Mouse (Mus musculus): ENCODE data around the gene Gm12394. TPM values are rescaled to one million over a fixed set of nuclear protein-coding genes. Genes with fewer than 3 reads are reported as not detected.
"Not testable (repeated sequence)": the region's sequence is repeated elsewhere in the genome, so short reads cannot be mapped to it uniquely, and the experiment has no call there.

The Gm12394 gene
- total RNA-seq (2021) = under 1 TPM; 0.64 to 0.80 TPM

DNA sequence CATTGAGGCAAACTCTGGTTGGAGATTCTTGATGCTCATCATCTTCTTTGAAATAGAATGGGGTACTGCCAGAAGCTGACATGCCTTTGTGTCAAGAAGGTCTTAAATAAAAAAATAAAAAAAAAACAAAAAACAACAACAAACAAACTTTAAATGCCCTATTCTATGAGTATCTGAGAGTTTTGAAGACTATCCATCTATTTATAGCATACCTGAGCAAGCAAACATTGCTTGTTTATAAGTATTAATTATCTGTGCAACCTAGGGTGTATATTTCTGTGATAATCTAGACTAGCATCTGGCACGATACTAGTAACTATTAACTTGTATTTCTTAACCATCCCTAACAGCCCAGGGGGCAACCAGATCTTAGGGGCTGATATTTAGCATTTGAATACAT is at the start of gene Gm12394:
Gene Gm12394 (minus strand): TSS at position 101 of the 400 bp plus-strand sequence.
- DNase-seq (ENCODE audit: extremely low spot score in 1 of 2, low spot score in 1 of 2) = not testable (repeated sequence)

GRCm38 (mm10) chr4:42904966-42905365 is 48.4 kb upstream of the Gm12394 start:
- no peak for DNase-seq (ENCODE audit: extremely low spot score in 1 of 2, low spot score in 1 of 2)

DNA sequence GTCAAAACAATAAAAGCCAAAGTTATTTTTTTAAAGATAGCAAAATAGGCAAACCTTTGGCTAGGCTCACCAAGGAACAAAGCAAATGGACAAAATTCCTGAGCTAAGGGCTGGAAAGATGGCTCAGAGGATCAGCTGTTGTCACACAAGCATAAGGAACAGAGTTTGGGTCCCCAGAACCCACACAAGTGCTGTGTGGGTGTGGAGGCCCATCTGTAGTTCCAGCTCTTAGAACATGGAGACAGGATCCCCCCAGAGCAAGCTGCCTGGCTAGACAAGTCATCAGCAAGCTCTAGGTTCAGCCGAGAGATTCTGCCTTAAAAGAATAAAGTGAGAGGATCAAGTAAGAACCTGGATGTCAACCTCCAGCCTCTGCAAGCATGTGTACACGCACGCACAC is 48.0 kb upstream of the Gm12394 start:
- no peak for DNase-seq (ENCODE audit: extremely low spot score in 1 of 2, low spot score in 1 of 2)

GRCm38 (mm10) chr4:42903942-42904341 is 47.4 kb upstream of the Gm12394 start:
- no peak for DNase-seq (ENCODE audit: extremely low spot score in 1 of 2, low spot score in 1 of 2)

DNA sequence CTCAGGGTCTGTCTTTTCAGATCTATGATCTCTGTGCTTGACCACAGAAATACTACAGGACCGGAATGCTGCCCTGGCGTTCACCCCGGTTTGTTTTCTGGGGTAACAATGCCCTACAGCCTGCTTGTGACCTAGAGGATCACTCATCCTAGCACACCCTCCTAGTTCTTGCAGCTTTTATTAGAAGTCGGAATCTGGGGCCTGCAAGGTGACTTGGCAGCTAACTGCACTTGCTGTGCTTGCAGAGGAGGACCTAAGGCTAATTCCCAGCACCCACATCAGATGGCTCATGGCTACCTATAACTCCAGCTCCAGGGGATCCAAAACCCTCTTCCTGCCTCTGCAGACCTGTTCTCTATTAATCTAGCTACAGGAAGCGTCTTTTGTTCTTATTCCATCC is 46.2 kb upstream of the Gm12394 start:
- no peak for DNase-seq (ENCODE audit: extremely low spot score in 1 of 2, low spot score in 1 of 2)

DNA sequence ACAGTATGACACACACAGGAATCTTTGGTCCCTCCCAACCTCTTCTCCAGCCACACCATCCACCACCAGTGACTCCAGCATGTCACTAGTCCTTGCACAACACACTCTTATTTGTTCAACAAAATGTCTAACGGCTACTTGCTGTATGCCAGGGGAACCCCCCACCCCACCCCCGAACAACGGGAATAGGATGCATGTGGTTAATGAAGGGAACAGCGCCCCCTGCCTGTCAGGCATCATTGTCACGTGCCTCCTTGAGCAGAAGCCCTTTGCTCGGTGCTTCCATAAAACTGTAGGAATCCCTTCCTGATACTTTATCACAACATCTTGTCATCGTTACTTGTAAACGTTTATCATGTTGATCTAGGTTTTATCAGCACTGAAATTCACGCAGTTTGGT is 45.6 kb upstream of the Gm12394 start:
- DNase-seq (ENCODE audit: extremely low spot score in 1 of 2, low spot score in 1 of 2) = peak in 1 of 2 experiments; percentile 34

DNA sequence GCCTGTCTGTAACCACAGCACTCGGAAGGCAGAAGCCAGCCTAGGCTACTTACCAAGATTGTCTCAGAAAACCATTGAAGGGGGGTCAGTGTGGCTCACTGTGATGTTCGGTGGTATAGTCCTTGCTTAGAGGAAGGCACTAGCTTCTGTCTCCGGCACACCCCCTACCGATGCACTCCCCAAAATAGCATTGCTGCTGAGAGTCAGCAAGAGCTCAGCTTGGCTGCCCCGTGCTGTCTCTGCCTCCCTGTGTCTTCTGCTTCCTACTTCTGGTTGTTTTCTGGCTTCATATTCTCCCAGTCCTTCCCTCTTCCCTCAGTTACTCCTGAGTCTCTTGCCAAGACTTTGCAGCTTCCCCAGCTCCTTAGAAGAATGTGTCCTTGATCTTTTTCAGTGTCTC is 44.3 kb upstream of the Gm12394 start:
- DNase-seq (ENCODE audit: extremely low spot score in 1 of 2, low spot score in 1 of 2) = no peak

GRCm38 (mm10) chr4:42898914-42899313 is 42.3 kb upstream of the Gm12394 start:
- DNase-seq (ENCODE audit: extremely low spot score in 1 of 2, low spot score in 1 of 2) = no peak

- DNase-seq (ENCODE audit: extremely low spot score in 1 of 2, low spot score in 1 of 2) = no peak
These were observed 38.5 kb upstream of the Gm12394 start for GRCm38 (mm10) chr4:42895118-42895517.

GRCm38 (mm10) chr4:42891176-42891575 is 34.6 kb upstream of the Gm12394 start:
- no peak for DNase-seq (ENCODE audit: extremely low spot score in 1 of 2, low spot score in 1 of 2)

GRCm38 (mm10) chr4:42888806-42889205 is 32.2 kb upstream of the Gm12394 start:
- DNase-seq (ENCODE audit: extremely low spot score in 1 of 2, low spot score in 1 of 2) = no peak

DNA sequence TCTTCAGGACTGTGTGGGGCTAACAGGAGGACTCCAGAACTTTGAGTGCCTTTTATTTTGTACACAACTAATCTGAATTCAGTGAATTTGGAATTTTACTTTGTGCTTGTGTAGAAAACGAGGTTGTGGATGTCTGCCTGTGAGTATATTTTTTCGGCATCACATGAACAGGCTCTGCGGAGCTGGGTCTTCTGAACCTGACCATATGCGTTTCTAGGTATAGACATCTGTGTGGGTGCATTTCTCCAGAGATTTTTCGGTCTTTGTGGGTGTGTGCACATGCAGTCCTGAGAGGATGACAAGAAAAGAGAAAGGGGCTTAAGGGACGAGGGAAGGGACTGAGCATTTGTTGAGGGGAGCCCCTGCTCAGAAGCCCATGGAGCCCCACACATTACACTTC is 30.4 kb upstream of the Gm12394 start:
- DNase-seq (ENCODE audit: extremely low spot score in 1 of 2, low spot score in 1 of 2) = no peak

GRCm38 (mm10) chr4:42880677-42880948 is 24.0 kb upstream of the Gm12394 start:
- DNase-seq (ENCODE audit: extremely low spot score in 1 of 2, low spot score in 1 of 2) = no peak

DNA sequence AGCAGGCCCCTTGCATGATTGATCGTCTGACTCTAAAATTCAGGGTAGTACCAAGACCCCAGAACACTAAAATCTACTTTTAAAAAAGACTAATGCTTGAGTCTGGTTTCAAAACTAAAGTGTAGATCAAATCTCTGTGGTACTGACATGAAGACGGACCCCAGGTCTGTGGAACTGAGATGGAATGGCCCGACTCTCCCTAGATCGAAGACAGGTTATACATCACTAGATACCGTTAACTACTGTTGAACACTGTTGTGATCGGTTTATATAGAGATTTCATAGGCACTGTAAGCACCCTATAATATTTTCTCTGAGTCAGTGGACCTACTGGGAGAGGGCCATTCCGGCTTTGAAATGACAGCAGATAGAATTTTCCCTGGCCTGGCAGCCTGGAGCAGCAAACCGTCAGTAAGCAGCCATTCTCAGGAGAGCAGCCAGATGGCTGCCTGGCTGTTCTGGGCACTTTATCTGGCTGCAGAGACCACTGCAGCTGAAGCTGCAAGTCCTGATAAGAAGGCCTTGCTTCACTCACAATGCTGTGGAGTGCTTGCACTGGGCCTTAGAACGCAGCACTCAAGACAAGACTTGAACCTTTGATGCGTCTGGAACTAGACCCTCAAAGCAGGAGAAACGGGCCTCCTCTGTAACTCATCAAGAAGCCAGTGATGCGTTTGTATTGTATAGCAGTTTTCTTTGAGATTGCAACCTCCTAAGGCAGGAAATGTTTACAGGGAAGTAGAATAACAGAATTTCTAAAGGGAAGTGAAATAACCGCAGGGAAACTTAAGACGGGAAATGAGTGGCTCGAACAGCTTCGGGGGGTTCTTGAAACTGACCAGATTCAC is 23.5 kb upstream of the Gm12394 start:
- DNase-seq (ENCODE audit: extremely low spot score in 1 of 2, low spot score in 1 of 2) = no peak

GRCm38 (mm10) chr4:42877657-42878056 is 21.1 kb upstream of the Gm12394 start:
- DNase-seq (ENCODE audit: extremely low spot score in 1 of 2, low spot score in 1 of 2) = no peak

DNA sequence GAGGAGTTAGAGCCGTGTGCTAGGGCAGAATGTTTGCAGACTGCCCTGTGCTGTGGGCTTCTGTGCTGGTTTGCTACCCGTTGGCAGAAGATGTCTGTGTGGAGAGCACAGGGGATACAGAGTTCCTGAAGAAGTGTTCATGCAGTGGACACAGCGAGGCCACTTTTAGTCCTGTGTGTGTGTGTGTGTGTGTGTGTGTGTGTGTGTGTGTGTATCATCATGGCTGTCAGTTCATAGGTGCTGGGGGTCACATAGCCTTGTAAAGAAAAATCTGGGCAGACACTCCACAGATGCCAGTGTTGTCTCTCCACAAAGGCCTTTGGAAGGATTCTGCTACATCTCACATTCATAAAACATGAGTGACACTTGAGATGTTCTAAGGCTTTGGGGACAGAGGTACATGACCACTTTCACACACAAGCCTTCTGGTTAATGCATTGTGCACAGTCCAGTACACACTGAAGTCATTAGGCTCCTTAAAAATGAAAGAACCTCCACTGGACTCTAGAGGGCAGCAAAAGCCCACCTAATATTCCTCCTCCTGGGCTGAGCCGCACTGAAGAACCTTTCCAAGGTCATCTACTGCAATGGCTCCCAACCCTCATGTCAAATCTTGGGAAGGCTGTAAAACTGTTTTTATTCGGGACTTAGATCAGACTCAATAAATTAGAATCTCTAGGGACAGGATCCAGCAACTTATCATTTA is 20.2 kb upstream of the Gm12394 start:
- peak in 1 of 2 experiments; percentile 45 for DNase-seq (ENCODE audit: extremely low spot score in 1 of 2, low spot score in 1 of 2)

DNA sequence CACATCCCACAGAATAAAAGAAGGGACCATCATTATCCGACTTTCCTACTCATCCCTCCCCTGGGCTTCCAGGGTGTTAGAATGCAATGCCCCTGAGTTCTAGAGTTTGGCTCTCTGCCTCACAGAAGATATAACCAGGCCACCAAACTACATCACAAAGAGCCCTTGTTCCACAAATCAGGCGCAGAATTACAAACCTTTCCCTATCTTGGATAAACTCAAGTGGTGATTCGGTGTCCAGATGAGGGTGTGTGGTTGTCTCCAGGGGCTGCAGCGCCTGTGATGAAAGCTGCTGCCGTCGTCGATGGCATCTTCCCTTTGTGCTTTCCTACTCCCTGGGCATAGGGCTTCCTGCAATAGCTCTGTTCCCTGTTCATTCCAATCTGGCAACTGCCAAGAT is 17.6 kb upstream of the Gm12394 start, which contains the start of gene Fam205c:
Gene Fam205c (minus strand): TSS at position 101 of the 400 bp plus-strand sequence.
- DNase-seq (ENCODE audit: extremely low spot score in 1 of 2, low spot score in 1 of 2) = no peak

DNA sequence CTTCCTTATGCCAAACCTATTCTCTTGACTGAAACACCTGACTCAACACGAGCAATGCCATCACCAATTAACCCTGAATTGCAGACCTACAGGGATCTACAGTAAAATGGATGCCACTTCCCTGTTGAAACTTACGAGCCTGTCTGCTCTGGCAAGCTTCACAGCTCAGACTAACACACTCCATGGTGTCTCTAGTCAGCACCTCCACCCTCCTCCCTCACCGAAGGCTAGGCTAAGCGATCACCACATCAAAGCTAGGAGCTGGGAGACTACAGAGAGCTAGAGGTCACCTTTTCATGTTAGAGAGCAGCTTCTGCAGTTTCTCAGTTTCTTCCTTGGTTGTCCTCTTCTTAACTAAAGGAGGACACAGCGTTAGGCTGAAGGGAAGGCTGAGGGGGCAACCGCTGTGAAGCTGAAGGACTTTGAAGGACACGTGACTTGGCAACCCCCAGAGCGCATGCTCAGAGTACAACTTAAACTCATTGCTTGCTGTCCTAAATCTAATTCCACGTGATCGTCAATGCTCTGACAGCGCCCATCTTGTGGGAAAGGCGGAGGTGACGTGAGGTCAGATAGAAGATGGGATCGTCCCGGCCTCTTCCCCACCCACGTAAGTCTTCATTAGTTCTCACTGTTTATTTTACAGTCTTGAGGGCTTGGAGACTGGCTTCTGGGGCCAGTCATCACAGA is 16.3 kb upstream of the Gm12394 start:
- no peak for DNase-seq (ENCODE audit: extremely low spot score in 1 of 2, low spot score in 1 of 2)

GRCm38 (mm10) chr4:42872151-42872550 is 15.6 kb upstream of the Gm12394 start:
- DNase-seq (ENCODE audit: extremely low spot score in 1 of 2, low spot score in 1 of 2) = no peak

DNA sequence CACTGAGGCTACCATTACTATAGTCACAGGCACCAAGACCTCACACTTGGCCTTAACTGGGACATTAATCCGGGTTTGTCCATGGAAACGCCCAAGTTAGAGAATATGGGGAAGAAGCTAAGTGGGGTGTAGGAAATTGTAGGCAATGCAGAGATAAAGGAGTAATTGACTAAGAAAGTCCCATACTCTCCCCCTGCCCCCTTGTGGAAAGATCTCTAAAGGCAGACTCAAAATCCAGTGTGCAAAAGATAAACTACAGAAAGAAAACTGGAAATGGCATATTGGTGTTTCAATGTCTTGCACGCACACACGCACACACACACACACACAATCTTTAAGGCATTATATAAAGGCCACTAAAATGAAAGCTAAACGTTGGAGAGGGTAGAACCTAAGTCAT is 14.2 kb upstream of the Gm12394 start:
- DNase-seq (ENCODE audit: extremely low spot score in 1 of 2, low spot score in 1 of 2) = no peak

DNA sequence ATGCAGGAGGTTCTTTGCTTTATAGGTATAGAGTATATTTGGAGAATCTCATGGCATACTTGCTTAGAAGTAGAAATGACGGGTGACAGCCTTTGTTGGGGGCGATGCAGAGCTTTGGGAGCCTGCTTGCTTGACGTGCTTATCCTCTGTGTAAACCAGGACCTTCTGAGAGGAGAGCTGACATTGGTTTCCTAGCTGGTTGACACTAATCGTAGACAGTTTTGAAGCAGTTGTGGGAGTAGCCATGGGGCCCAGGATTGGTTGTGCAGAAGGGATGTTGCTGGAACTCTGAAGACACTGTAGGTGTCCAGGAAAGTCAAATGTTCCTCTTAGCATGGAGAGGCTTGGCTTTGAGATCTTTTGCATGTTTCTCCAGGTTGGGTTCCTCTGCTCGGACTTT is 11.6 kb upstream of the Gm12394 start:
- no peak for DNase-seq (ENCODE audit: extremely low spot score in 1 of 2, low spot score in 1 of 2)

Data from layer of hippocampus, postnatal 25 days (tissue).